Mouse (Mus musculus) ZHBTc4 (cell line): Measurements from ENCODE around the gene Gm10226.
"Not testable (repeated sequence)": the region's sequence is repeated elsewhere in the genome, so short reads cannot be mapped to it uniquely, and the experiment has no call there.

Experiments
- DNase-seq: peaks from one replicate; pipeline ENCODE4 v3.0.0-alpha.2; 2011; ENCODE audit warnings: low read depth, low spot score

Gm10226 gene

GRCm38 (mm10) chr17:21691560-21691959 lies at the start of gene Gm10226:
Gm10226 (plus strand) TSS chr17:21691860.
- no peak for DNase-seq

DNA sequence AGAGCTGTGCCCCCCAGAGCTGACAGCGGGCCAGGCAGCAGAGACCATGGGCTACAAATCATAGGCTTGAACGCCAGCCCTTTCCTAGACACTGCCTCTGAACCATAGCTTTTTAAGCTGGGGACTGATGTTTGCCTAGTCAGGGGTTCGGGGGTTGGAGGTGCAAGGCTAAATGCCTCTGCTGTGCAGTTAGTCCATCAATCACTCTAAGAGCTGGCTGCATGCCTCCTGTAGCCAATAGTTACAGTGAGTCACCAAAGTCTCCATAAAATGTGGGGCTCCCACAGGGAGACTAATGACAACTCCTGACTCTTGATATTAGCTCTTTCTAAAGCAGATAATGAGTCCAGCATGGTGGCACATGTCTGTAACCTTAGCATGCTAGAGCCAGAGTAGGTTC lies 42.9 kb upstream of the Gm10226 start:
- DNase-seq: no peak

- DNase-seq: peak; percentile 50
Observed at GRCm38 (mm10) chr17:21649936-21650335, 41.7 kb upstream of the Gm10226 start.

DNA sequence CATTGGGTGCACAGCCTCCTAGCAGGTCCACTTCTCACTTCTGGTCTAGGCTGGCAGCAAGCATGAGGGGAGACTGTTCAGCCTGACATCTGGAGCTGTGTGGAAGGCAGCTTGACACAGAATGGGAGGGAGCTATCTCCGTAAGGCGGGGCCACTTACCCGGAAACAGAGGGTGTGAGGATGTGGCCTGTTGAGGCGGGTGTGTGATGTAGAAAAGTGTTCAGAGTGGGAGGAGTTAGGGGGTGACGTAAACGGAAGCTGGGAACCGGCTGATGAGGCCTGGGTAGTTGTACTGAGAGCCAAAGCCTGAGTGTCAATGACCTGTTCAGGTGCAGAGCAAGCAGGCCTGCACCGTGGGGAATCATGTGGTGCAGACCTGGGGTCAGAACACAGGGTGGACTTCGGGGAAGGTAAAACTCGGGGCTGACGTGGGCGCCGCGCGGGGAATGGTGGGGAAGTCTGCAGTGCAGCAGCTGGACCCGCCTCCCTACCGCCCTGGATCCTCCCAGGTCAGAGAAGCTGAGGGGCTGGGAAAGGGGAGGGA lies 41.2 kb upstream of the Gm10226 start, which contains the start of gene Zfp983:
Zfp983 (plus strand) TSS at position 261 of the 544 bp plus-strand sequence.
- peak; percentile 93 for DNase-seq

DNA sequence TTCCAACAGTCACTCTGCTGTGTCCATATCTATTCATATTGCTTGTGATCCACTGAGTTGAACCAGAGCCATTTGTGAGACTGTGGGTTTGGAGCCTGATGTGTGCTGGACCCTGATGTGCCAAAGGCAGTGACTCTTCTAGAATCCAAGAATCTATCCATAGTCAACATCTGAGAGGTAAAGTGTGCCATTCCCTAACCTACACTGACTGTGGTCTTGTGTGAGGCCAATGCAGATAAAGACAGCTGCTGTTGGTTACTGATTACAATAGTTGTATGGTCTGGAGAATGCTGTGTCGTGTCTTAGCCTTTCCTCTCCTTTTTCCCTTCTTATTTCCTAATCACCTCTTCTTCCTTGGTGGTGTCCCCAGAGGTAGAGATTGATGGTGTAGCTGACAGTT lies 12.8 kb upstream of the Gm10226 start:
- DNase-seq: not testable (repeated sequence)

DNA sequence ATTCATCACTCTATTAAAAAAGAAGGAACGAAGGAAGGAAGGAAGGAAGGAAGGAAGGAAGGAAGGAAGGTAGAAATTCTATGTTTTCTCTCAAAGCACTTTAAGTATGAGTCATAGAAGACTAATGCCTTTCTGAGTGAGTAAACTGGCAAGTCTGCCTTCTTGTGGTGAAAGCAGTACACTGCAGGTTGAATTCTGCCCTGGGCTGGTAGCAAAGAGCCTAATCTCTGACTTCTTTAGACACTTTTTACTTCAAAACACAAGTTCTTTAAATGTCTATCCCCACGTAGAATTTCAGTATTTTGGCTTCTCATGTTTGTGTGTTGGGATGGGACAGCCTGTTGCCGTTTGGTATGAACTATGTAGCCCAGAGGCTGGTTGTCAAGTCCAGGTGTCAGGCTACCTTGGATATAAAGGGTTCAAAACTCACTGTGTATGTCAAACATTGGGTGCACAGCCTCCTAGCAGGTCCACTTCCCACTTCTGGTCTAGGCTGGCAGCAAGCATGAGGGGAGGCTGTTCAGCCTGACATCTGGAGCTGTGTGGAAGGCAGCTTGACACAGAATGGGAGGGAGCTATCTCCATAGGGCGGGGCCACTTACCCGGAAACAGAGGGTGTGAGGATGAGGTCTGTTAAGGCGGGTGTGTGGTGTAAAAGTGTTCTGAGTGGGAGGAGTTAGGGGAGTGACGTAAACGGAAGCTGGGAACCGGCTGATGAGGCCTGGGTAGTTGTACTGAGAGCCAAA lies 12.2 kb upstream of the Gm10226 start:
- peak; percentile 94 for DNase-seq

DNA sequence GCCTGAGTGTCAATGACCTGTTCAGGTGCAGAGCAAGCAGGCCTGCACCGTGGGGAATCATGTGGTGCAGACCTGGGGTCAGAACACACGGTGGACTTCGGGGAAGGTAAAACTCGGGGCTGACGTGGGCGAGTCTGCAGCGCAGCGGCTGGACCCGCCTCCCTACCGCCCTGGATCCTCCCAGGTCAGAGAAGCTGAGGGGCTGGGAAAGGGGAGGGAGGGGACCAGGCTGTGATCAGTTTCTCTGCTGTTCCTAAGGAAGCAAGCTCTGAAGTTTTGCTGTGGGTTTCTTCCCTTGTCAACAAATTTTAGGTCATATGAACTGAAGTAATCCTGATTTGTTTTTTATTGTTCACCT lies 11.7 kb upstream of the Gm10226 start:
- not testable (repeated sequence) for DNase-seq

- no peak for DNase-seq
Observed at GRCm38 (mm10) chr17:21693342-21693741, 1.7 kb downstream of the Gm10226 start.

DNA sequence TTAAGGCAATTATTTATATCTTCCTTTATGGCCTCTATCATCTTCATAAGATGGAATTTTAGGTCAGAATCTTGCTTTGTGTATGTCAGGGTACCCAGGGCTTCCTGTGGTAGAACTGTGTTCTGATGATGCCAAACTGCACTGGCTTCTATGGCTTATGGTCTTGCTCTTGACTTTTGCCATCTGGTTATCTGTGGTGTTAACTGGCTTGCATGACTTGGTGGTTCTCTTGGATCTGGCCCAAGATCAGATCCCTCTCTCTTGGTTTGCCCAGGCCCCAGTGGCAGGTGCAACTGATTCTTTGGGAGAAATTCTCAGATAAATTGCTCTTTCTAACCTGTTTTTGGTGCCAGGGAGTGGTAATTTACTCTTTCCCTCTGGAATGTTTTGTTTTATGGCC lies 4.4 kb downstream of the Gm10226 start:
- no peak for DNase-seq

DNA sequence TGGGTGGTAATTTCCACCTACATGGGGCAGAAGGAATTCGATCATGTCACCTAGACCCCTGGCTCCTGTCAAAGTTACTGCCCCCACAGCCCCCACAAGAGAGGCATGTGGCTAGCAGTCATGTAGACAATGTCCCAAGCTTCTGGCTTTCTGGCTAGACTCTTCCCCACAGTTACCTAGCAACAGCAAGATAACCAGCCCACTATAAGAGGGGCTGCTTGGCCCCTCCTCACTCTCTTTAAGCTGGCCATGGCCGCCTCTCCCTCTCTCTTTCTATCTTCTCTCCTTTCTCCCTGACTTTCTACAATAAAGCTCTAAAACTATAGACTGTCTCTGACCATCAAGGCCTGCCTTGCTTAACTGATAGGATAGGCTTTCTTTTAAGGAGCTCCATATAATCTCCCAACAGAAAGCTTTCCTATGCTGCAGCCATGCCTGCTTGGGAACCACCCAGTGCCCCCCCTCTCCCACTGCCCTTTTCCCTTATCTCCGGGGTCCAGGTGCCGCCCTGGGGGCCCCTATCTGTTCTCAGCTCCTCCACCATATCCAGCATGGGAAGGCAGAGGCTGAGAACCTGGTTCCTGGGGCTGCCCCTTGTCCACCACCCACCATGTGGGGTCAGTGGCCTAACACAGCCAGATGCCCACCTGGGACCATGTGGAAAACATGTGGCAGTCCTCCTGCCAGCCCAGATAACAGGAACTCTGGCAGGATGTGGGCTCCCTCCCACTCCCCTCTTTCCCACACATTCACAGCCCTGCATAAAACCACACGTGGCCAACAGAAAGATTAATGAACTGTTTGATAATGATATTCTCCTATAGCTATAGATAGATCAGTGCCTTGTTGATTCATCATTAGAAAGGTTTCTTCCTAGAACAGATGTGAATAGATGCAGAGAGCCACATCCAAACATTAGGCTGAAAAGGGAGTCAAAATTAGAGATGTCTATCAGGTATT lies 10.9 kb downstream of the Gm10226 start:
- no peak for DNase-seq

DNA sequence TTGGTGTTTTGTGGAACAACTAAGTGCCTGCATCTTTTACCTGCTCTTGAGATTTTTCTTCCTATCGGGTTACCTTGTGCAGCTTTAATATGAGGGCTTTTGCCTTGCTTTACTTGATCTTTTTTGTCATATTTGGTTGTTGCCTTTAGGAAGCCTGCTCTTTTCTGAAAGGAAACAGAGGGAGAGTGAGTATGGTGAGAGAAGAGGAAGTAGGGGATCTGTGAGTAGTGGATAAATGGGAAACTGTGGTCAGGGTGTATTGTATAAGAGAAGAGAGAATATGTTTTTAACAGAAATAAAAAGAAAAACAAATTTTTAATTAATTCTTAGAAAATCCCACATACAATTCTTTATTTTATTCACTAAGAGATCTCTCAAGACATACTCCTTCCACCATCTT lies 11.8 kb downstream of the Gm10226 start:
- no peak for DNase-seq

GRCm38 (mm10) chr17:21707343-21707996 lies 15.8 kb downstream of the Gm10226 start, which contains the start of gene Zfp760:
Zfp760 (plus strand) TSS chr17:21707741.
- DNase-seq: peak; percentile 97

- no peak for DNase-seq
Observed at GRCm38 (mm10) chr17:21708401-21708800, 16.7 kb downstream of the Gm10226 start.

- DNase-seq: not testable (repeated sequence)
Observed at GRCm38 (mm10) chr17:21730495-21730894, 38.8 kb downstream of the Gm10226 start, which contains the start of gene Zfp229. Zfp229 (plus strand) TSS chr17:21730795.

DNA sequence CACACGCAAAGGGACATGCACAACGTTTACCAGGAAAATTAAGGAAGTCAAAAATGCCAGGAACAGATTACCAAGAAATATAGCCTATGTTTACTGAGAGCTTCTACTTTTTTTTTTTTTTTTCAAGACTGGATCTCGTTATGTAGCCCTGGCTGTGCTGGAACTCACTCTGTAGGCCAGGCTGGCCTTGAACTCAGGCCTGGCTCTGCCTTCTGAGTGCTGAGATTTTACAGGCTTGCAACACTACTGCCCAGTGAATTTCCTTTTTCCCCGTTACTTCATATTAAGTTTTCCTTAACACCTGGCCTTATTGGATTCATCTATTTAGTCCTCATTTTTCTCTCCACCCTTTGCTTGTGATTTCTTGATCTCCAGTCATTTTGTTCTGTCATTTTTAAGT lies 41.4 kb downstream of the Gm10226 start:
- no peak for DNase-seq

DNA sequence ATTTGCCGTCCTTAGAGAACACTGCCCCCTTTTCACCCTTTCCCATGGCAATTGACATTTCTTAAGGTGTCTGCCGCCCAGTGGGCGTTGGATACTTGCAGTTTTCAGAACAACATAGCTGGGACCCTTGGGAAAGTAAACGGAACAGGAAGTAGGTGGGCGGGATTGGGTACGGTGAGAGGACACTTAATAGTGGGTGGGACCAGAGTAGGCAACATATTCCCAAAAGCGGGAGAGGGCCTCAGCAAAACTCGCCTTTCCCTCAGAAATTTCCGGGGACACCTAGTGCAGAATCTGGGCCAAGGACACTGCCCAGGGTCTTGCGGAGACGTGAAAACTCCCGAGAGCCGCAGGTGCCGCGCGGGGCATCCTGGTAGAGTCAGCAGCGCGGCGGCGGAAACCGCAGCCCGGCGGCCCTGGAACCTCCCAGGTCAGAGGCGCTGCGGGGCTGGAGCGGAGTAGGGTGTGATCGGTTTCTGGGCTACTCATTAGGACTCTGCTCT lies 41.9 kb downstream of the Gm10226 start:
- DNase-seq: peak; percentile 92
